Mouse (Mus musculus) E14TG2a.4 (cell line): ENCODE measurements around the gene Ctnnal1.

Source experiments
- CTCF ChIP-seq: conservative IDR thresholded peaks from 2 replicates; pipeline ENCODE4 v1.5.1; 2014; ENCODE audit warnings: low read length
- POU5F1 ChIP-seq: IDR thresholded peaks from 2 replicates; pipeline ENCODE4 v1.6.1; 2014; ENCODE audit warnings: low read length, borderline replicate concordance

GRCm38 (mm10) chr4:56771065-56771464 lies 93.9 kb downstream of the Ctnnal1 start:
- TF ChIP-seq CTCF = no peak
- TF ChIP-seq POU5F1 = no peak
